Mouse (Mus musculus) midbrain, postnatal 0 days (tissue): ENCODE data around the gene Thumpd2. TPM values are rescaled to one million over a fixed set of nuclear protein-coding genes. Genes with fewer than 3 reads are reported as not detected.

ENCODE experiments used
- ATAC-seq: fragments of 200-750 bp; cut with Nextera tagmentation; 2 replicates; pipeline ENCODE4 v1.8.0; 2017; ENCODE audit warnings: moderate number of reproducible peaks, mild to moderate bottlenecking, moderate TSS enrichment, moderate library complexity; ENCODE audit not compliant: low FRiP score
- DNase-seq: peaks from one replicate; pipeline ENCODE4 v3.0.0-alpha.2; 2015; ENCODE audit warnings: low spot score
- H3K27ac ChIP-seq: fragments of 300-500 bp; sonication (generic); 2 replicates; pipeline ENCODE4 v1.5.1; 2014; ENCODE audit warnings: low read depth, mild to moderate bottlenecking, low read length, mixed read lengths
- H3K27me3 ChIP-seq: fragments of 300-500 bp; sonication (generic); 2 replicates; pipeline ENCODE4 v1.6.1; 2014; ENCODE audit warnings: low read length, control low read depth, mixed read lengths; ENCODE audit not compliant: insufficient read depth
- H3K36me3 ChIP-seq: fragments of 300-500 bp; sonication (generic); 2 replicates; pipeline ENCODE4 v1.6.1; 2014; ENCODE audit warnings: low read length, control low read depth, mixed read lengths; ENCODE audit not compliant: insufficient read depth
- H3K4me1 ChIP-seq: fragments of 300-500 bp; sonication (generic); 2 replicates; pipeline ENCODE4 v1.6.1; 2014; ENCODE audit warnings: mild to moderate bottlenecking, control low read depth, antibody characterized with exemption, low read length, mixed read lengths; ENCODE audit not compliant: insufficient read depth
- H3K4me2 ChIP-seq: fragments of 300-500 bp; sonication (generic); 2 replicates; pipeline ENCODE4 v1.6.1; 2014; ENCODE audit warnings: low read depth, mild to moderate bottlenecking, low read length, mixed read lengths; ENCODE audit not compliant: poor library complexity, severe bottlenecking
- H3K4me3 ChIP-seq: fragments of 300-500 bp; sonication (generic); 2 replicates; pipeline ENCODE4 v1.5.1; 2014; ENCODE audit warnings: low read depth, mild to moderate bottlenecking, low read length, moderate library complexity
- H3K9ac ChIP-seq: fragments of 300-500 bp; sonication (generic); replicated peaks from 2 replicates; pipeline ENCODE4 v1.6.1; 2014; ENCODE audit warnings: mild to moderate bottlenecking, low read length, moderate library complexity, mixed read lengths; ENCODE audit not compliant: poor library complexity, severe bottlenecking
- H3K9me3 ChIP-seq: fragments of 300-500 bp; sonication (generic); 2 replicates; pipeline ENCODE4 v1.6.1; 2016; ENCODE audit warnings: low read length, control low read depth
- CTCF ChIP-seq: IDR thresholded peaks from 2 replicates; pipeline ENCODE4 v1.5.1; 2016; ENCODE audit warnings: antibody characterized with exemption, mild to moderate bottlenecking
- WGBS: fragments of 180-500 bp; shearing (Covaris S2); extraction: QIAGEN DNeasy Blood & Tissue Kit; methylation state at CpG from one replicate; pipeline ENCODE4 v1.1.7; 2014; 5-methylcytosine and 5-hydroxymethylcytosine counted together
- polyA plus RNA-seq: library from polyadenylated mRNA; unstranded; fragments of >200 nt; fragmentation: Nextera tagmentation; extraction: Ambion mirVana; gene quantifications from 2 replicates; pipeline ENCODE4 v1.2.1, GENCODE M21; 2015
- total RNA-seq: library from RNA; depleted of rRNA; stranded (reverse); fragments of >200 nt; gene quantifications from 2 replicates; pipeline ENCODE4 v1.2.3, GENCODE M21; 2014

Gene Thumpd2
- total and polyA plus RNA-seq, 2 experiments from 2014 or later = 2.6 to 5.5 TPM

DNA sequence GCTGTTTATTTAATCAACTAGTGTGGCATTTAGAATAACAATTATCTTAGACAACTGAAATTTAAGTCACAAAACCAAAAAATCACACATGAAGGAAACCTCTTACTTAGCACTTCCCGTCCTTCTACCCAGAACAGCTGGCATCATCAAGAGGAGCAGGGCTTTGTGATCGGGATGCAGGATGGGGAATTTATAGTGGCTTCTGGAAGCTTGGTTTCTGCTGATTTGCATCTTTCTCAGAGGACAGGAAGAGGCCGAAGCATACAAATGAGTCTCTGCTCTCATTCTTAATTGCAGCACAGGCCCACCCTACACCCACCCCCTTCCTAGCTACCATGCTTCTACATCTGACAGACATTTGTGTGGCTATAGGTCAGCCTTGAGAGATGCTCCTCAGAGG, 20.5 kb downstream of the Thumpd2 start:
- no peak overlapping the region for H3K27ac ChIP-seq
- WGBS = 66% methylated on average over 3 of the region's 3 CpGs
- no peak overlapping the region for H3K4me2 ChIP-seq
- peaks cover 9% of the 10 kb centered on the region; the same call in 1 of the 2 replicates for H3K36me3 ChIP-seq
- H3K9me3 ChIP-seq = no peaks in the 10 kb centered on the region
- no peaks in the 10 kb centered on the region for H3K4me1 ChIP-seq
- ATAC-seq (no peak), DNase-seq (peak; percentile 1)
- H3K9ac ChIP-seq = no peak overlapping the region
- no peak overlapping the region for H3K4me3 ChIP-seq
- no peak for TF ChIP-seq CTCF
- no peaks in the 10 kb centered on the region for H3K27me3 ChIP-seq

DNA sequence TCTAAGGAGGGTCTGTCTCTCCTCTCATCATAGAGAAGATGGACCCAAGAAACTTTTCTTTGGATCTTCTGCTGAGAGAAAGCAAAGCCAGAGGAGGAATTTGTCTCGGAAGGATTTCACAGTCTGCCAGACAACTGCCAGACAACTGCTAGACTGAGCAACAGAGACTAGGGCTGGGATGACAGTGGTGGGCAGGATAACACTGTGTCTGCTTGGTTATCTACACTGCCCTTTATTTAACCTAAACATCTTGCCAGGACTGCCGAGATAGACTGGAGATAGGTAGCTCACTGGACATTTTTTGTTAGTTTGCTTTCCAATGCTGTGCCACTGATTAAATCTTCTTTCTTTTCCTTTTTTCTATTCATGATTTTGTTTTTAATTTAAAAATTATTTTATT, 23.2 kb downstream of the Thumpd2 start:
- no peak for TF ChIP-seq CTCF
- WGBS = 92% methylated on average over 2 of the region's 2 CpGs

DNA sequence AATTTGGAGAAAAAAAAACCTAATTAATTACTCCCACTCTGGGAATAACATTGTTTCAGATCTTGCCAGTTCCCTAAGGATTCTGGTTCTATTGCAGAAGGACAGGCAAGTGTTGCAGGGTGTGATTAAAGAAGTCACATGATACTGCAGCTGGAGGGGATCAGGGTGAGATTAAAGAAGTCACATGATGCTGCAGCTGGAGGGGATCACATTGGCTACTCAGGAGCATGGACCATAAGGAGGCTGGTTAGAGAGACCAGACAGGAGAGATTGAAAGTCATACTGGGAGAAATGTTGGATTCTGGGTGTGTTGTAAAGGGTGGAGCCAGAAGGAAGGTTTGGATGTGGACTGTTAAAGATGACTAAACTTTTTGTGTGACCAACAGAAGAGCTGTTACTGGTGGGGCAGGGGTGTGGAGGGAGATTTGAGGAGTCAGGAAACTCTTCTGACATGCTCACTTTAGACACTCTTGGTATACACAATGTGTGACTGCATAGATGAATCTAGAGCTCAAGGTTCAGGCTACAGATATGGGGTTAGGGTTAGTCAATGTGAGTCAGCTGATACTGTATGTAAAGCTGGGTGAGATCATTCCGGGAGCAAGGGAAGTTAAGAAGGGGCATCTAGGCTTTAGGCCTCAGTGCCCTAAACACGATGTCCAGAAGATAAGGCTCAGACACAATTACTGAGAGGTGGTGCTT, 26.0 kb downstream of the Thumpd2 start:
- Histone ChIP-seq H3K27ac (no peak overlapping the region), H3K27me3 (no peaks in the 10 kb centered on the region), H3K4me2 (no peak overlapping the region), H3K9me3 (no peaks in the 10 kb centered on the region), H3K36me3 (peaks cover 20% of the 10 kb centered on the region; the same call in 1 of the 2 replicates), H3K4me1 (no peaks in the 10 kb centered on the region), H3K9ac (no peak overlapping the region), H3K4me3 (no peak overlapping the region)
- DNase-seq = no peak
- 97% methylated on average over 2 of the region's 2 CpGs for WGBS
- no peak for ATAC-seq
- no peak for TF ChIP-seq CTCF

More for the DNA sequence above, 23.2 kb downstream of the Thumpd2 start:
- peaks cover 20% of the 10 kb centered on the region; the same call in 1 of the 2 replicates for H3K36me3 ChIP-seq
- ATAC-seq (no peak), DNase-seq (no peak)
- H3K27me3 ChIP-seq = no peaks in the 10 kb centered on the region
- H3K4me3 ChIP-seq = no peak overlapping the region
- no peak overlapping the region for H3K9ac ChIP-seq
- no peaks in the 10 kb centered on the region for H3K9me3 ChIP-seq
- H3K4me2 ChIP-seq = no peak overlapping the region
- H3K4me1 ChIP-seq = no peaks in the 10 kb centered on the region
- H3K27ac ChIP-seq = no peak overlapping the region

DNA sequence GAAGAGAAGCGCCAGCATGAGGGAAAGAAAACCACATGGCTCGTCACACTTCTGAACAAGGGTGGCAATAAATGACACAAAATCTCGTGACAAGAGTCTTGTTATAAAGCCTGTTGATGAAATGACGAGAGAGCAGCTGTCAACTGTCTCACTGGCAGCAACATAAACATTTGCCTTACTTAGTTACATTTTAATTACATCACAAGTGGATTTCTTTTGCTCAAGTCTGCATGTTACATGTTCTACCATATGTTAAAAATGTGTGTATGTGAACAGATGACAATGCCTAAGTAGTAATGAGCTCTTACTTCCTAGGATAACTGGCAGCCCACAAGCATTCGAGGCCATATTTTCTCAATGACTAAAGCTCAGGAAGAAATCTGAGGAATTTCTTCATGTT, 29.5 kb downstream of the Thumpd2 start:
- Histone ChIP-seq H3K4me3 (no peak overlapping the region), H3K27ac (no peak overlapping the region), H3K36me3 (peaks cover 17% of the 10 kb centered on the region; the same call in 1 of the 2 replicates), H3K9me3 (no peaks in the 10 kb centered on the region), H3K4me2 (no peak overlapping the region), H3K4me1 (no peaks in the 10 kb centered on the region), H3K9ac (no peak overlapping the region), H3K27me3 (no peaks in the 10 kb centered on the region)
- DNase-seq (no peak), ATAC-seq (no peak)
- no peak for TF ChIP-seq CTCF
- 90% methylated on average over 5 of the region's 5 CpGs for WGBS

DNA sequence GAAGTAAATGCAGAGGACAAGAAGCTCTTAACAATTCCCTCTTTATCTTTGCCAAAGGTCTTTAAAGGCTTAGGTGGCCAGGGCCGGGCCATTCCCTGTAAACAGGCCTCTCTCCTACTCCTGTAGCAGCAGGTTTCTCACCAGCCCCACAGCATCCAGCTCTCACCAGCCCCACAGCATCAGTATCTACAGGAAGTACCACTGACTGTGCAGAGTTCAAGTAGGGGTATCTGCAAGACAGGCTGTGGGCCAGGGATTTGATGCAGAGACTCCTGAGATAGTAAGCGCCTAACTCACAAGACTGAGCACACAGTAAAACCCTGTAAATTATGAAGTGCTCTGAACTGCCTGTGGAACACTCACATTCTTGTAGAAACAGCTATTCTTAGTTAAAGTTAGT, 31.9 kb downstream of the Thumpd2 start:
- Histone ChIP-seq H3K4me1 (no peaks in the 10 kb centered on the region), H3K9me3 (no peaks in the 10 kb centered on the region), H3K27ac (no peak overlapping the region), H3K36me3 (0 out of 2 replicates have a peak, but pooled peaks cover 14% of the 10 kb centered on the region), H3K27me3 (no peaks in the 10 kb centered on the region), H3K4me2 (no peak overlapping the region), H3K4me3 (no peak overlapping the region), H3K9ac (no peak overlapping the region)
- DNase-seq = no peak
- no peak for ATAC-seq
- whole genome bisulfite sequencing = 76% methylated on average over 2 of the region's 2 CpGs
- no peak for TF ChIP-seq CTCF

DNA sequence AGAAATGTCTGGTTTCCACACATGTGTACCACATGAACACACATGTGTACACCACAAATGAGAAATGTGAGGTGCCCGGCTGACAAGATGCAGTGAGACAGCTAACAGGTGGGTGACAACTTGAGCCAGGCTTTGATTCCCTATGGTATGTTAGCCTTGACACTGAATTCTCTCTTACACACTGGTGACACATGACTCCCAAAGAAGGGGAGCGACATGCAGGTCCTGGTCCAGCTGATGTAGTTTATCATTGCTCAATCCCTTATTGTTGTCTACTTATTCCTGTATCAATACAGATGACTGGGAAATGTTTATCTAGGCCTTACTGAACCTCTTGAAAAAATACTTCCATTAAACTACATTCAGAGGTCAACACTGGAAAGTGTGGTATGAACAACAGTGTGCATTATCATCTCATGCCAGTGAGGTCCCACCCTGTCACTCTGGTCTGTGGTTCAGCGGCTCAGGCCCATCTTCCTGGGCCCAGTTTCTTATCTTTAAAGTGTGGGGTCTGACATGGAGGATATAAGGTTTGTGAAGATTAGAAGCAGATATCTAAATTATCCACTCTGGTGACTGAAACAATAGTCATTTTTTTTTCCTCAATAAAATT, 32.9 kb downstream of the Thumpd2 start:
- no peaks in the 10 kb centered on the region for H3K9me3 ChIP-seq
- H3K36me3 ChIP-seq = 0 out of 2 replicates have a peak, but pooled peaks cover 9% of the 10 kb centered on the region
- no peak for DNase-seq
- no peak overlapping the region for H3K4me2 ChIP-seq
- WGBS = 95% methylated on average over 3 of the region's 3 CpGs
- H3K9ac ChIP-seq = no peak overlapping the region
- no peaks in the 10 kb centered on the region for H3K27me3 ChIP-seq
- no peaks in the 10 kb centered on the region for H3K4me1 ChIP-seq
- H3K27ac ChIP-seq = no peak overlapping the region
- ATAC-seq = no peak
- no peak overlapping the region for H3K4me3 ChIP-seq
- TF ChIP-seq CTCF = no peak
